Mouse (Mus musculus) retina, postnatal 1 day (tissue): ENCODE data around the gene Trem3.

Experiments
- DNase-seq: peaks from one replicate; pipeline ENCODE4 v3.0.0-alpha.2; 2012

Trem3 gene

GRCm38 (mm10) chr17:48272598-48272997 is 25.0 kb downstream of the Trem3 start:
- DNase-seq, result no peak

DNA sequence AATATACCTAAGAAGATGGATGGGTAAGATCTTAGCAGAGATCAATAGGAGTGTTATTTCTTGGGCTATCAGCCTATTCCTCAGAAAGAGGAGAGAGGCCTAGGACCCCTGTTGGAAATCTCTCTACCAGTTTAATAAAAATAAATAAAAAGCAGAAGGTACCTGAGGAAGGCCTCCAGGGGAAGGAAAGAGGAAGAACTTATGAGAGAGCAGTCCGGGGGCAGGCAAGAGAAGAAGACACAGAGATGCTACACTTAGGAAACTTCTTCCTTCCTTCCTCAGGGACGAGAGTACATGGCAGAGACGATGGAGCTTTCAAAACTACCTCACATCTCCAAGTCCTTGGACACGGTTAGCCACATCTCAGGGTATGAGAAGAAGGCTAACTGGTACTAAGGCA is 26.5 kb downstream of the Trem3 start:
- no peak for DNase-seq

DNA sequence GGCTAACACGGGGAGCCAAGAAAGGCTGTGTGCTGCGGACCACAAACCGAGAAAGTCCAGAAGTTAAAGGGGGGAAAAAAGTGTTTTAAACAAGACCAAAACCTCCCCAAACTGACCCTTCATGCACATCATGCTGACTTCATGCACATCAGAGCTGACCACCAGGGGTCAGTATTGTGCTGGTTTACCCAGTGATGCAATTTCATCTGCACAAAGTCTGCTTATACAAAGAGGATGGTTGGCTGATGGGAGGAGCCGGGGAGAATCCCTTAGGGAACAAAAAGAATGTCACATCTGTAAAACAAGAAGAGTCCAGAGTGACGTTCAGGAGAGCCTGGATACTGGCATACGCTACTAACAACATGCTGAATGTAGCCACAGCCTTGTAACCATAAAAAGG is 27.3 kb downstream of the Trem3 start:
- peak; percentile 84 for DNase-seq

DNA sequence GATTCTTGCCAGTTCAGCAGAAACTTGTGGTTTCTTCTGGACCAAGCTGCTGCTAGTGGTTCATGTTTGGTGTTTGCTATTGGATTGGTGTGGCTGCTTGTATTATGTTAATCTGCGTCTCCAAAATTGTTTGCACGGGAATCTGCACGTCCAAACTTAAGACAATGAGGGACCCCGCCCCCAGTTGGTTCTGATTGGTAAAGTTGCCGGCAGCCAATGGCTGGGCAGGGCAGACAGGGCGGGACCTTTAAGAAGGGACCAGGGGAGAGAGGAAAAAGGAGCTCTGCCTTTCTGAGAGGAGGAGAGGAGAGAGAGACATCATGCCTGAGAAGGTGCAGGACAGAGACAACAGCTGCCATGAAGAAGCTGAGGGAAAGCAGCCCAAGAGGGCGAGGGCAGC is 28.2 kb downstream of the Trem3 start:
- DNase-seq, result no peak

- no peak for DNase-seq
Measured at GRCm38 (mm10) chr17:48278381-48278780, 30.8 kb downstream of the Trem3 start.

DNA sequence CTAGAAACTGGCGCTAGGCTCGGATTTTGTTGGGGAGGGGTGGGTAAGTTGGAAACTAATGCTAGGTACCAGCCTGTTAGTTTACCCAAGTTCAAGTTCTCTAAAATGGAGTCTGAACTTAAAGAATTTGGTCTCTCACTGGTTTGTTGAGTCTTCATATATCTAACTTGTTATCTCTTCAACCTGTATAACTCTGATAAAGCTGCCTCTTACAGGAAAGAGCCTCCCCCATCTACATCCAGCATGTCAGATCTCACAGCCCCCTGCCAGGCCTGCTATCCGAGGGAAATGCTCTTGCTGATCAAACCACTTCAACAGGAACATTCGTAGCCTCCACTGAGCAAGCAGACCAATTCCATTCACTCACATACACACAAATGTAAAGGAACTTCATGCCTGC is 31.4 kb downstream of the Trem3 start:
- DNase-seq, result no peak

- peak; percentile 43 for DNase-seq
Measured at GRCm38 (mm10) chr17:48280943-48281738, 33.6 kb downstream of the Trem3 start.

- DNase-seq, result peak; percentile 58
Measured at GRCm38 (mm10) chr17:48281739-48282085, 34.1 kb downstream of the Trem3 start.

DNA sequence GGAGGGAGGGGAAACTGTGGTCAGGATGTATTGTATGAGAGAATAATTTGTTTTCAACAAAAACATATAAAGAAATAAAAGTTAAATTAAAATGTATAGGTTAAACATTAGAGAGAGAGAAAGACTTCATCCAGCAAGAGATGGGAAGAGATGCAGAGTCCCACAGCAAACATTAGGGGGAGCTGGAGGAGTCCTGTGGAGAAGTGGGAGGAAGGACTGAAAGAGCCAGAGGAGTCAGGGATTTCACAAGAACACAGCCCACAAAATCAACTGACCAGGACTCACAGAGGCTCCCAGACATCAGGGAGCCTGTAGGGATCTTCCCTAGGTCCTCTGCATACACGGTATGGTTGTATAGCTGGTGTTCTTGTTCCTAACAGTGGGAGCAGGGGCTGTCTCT is 39.2 kb downstream of the Trem3 start:
- no peak for DNase-seq

- no peak for DNase-seq
Measured at GRCm38 (mm10) chr17:48287276-48287675, 39.7 kb downstream of the Trem3 start.

- DNase-seq, result no peak
Measured at GRCm38 (mm10) chr17:48293500-48294194, 46.1 kb downstream of the Trem3 start.

GRCm38 (mm10) chr17:48299203-48299602 is 51.6 kb downstream of the Trem3 start, which contains the start of gene Treml2:
Treml2 (plus strand) TSS chr17:48299498.
- no peak for DNase-seq

DNA sequence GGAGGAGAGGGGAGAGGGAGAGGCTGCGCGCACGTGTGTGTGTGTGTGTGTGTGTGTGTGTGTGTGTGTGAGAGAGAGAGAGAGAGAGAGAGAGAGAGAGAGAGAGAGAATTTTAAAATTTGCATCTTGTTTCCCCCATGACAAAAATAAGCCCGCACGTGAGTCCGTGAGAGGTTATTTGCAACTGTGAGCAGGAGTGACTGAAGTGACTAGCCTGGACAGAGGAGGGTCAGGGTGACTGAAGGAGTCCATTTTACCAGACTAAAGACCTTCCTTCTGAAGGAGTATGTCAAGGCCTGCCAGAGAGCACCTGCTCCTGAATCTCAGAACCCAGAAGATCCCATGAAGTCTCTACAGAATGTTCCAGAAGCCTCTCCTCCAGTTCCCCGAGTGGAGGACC is 52.2 kb downstream of the Trem3 start:
- DNase-seq, result no peak

GRCm38 (mm10) chr17:48300199-48300598 is 52.6 kb downstream of the Trem3 start:
- DNase-seq, result no peak

DNA sequence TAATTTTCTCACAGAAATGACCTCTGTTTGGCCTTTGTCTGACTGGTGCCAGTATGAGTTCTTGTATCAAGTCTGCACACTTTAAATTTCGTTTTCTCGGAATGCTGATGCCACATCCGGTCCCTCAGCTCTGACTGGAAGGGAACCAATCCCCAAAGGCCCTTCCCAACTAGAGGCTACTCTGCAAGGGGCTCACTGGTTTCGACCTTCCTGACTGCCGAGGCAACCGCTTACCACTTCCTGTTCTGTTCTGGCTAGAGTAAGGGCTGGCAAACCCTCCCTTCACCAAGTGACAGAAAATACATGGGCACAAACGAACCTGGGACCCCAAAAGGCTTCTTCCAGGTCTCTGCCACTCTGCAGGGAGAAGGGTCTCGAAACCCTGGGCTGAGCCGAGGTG is 53.3 kb downstream of the Trem3 start:
- DNase-seq, result no peak

GRCm38 (mm10) chr17:48301792-48302191 is 54.2 kb downstream of the Trem3 start:
- no peak for DNase-seq
